Mouse (Mus musculus) cerebellum, postnatal 4 days (tissue): ENCODE data around the gene Serinc2.

Source experiments
- DNase-seq, 2 experiments: peaks; one replicate each; pipeline ENCODE4 v3.0.0; 2022; ENCODE audit warnings: low spot score in 2 of 2, mixed read lengths in 1 of 2

Gene Serinc2

DNA sequence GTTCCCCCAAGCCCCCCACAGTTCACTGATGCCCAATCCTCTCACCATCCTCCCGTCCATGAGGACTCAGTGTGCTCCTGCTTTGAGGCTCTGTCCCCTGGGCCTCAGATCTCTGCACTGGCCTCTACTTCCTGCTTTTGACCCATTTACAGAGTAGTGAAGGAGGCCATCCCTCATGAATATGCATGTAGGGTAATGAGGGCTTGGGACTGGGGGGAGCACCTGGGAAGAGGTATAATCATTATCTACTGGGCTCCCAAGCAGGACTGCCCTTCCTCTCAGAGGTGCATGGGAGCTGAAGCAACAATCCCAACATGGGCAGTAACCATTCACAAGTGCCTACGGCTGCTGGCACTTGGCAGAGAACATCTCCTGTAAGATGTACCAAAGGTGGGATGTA, at the start of gene Serinc2:
TSS of gene Serinc2 (minus strand) at position 101 of the 400 bp plus-strand sequence.
- DNase-seq = no peak

DNA sequence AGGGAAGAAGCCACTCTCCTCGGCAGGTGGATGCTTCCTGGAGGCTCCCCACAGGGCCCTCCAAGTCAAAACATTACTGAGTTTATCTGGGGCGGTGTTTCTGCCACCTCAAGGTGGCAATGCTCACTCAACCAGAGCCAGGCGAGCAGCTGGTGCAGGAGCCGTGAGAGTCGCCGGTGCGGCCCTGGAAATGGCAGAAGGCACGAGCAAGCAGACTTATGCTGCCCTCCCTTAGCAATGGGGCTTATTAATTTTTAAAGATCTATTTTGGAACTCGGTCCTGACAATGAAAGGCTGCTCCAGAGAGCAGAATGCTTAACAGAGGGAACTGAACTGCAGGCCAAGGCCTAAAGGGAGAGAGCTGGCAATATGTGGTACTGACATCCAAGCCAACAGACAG, 48.4 kb upstream of the Serinc2 start:
- peak in 1 of 2 experiments; percentile 32 for DNase-seq

DNA sequence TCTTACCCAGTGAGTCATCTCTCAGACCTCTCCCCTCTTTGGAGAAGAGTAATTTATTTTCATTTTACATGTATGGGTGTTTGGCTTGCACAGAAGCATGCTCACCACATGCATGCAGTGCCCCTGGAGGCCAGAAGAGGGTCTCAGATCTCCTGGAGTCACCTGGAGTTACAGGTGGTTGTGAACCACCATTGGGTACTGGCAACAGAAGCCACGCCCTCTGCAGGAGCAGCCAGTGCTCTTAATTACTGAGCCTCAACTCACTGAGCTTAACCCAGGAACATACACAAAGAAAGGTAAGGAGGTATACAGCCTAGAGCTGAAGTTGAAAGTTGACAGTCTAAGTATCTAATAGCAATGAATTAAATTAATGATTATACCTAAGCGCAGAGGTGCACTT, 46.4 kb upstream of the Serinc2 start:
- DNase-seq = no peak

DNA sequence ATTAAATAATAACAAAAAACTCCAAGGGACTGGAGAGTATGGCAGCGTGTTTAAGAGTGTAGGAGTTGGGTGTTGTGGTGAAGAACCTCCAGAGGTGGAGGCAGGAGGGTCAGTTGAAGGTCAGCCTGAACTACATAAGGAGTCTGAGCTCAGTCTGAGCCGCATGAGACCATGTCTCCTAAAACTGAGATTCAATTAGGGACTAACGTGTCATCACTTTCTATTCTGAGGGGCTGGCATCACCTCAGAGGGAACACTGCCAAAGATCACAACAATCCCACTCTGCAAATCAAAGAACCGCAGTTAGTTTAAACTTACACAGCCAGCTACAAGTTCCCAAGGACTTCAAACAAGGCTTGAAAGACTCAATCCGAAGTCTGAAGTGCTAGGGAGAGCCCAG, 44.6 kb upstream of the Serinc2 start:
- no peak for DNase-seq

DNA sequence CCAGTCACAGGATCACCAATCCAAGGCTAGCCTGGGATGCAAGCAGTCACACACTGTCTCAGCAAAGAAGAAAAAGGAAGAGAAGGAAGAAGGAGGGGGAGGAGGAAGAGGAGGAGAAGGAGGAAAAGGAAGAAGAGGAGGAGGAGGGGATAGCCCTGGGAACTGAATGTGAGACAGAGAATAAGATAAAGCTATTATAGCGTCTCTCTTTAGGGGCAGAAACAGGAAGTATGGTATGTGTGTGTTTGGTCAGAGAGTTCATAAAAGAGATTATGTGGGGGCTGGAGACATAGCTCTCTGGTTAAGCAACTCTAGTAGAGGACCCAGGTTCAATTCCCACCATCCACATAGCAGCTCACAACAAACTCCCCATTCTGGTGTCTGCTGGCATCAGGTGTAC, 44.2 kb upstream of the Serinc2 start:
- no peak for DNase-seq

DNA sequence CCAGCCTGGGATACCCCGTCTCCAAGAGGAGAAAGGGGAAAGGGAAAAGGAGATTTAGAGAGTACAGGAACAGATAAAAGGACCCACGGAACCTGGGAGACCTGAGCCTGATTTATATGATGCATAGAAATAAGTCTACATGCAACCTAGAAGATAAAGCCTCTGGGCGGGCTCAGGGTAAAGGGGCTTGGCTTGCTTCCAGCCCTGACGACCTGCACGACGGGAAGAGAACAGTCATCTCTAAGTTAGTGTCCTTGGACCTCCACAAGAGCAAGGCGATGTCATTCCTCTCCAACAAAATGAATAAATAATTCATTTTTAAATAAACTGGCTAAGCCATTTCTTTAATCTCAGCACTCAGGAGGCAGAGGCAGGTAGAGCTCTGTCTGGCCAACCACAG, 43.6 kb upstream of the Serinc2 start:
- DNase-seq = no peak

DNA sequence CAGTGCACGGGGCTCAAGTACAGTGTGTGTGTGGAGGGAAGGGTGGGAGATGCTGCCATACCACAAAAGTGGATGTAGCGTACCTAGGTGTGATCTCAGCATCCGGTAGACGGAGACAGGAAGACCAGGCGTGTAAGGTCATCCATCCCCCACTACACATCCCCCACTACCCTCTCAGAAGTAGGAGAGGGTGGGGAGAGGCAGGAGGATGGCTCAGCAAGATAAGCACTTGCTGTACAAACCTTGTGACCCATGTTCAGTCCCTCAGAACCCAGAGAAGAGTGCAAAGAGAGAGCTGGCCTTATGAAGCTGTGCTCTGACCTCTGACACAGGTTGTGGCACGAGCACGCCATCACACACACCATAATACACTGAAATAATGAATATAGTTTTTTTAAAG, 42.6 kb upstream of the Serinc2 start:
- DNase-seq = no peak

DNA sequence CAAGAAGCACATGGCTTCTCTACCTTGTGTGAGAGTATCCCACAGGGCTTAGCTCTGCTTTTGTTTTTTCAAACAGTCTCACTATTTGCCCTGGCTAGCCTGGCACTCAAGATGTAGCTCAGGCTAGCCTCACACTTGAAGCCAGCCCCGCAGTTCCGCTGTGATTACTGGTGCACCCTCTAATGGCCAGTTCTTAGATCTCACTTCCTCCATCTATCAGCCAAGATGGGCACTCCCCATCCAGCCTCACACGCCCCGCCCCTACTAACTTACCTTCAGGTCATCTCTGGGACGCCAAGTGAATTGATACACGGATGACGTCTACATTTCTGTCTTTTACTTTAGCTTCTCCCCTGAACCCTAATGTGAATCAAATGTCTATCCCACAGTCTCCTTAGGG, 40.6 kb upstream of the Serinc2 start:
- DNase-seq = no peak

DNA sequence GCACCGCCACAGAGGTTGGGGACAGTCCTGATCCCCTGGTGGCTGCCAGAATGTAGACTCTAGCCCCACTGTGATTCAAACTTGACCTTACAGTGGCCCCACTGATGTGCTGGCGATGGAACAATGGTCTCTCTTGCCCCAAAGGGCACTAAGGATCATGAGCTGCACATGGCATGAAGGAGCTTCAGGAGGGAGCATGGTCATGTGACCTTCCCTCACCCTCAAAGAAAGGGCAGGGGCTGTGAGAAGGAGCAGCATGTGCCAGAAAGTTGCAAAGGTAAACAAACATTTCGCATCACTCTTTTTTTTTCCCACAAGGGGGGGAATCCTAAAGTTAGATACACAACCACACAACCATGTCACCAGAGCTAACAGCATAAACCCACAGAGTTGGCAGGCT, 39.1 kb upstream of the Serinc2 start:
- no peak for DNase-seq

DNA sequence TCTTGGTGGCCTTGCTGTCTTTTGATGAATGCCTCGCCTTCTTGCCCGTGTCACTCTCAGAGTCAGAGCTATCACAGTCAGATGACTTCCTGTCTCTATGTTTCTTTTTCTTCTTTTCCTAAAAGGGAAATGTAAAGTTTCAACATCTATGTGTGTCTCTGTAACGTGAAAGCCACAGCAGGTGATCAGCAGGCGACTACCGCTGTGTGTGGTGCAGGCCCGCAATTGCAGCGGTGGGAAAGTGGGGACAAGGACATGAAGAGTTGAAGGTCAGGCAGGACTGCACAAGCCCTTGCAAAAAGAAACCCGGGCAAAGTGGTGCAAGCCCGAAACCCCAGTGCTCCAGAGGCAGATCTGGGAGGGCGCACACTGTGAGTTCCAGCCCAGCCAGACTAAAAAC, 37.7 kb upstream of the Serinc2 start:
- DNase-seq = no peak

DNA sequence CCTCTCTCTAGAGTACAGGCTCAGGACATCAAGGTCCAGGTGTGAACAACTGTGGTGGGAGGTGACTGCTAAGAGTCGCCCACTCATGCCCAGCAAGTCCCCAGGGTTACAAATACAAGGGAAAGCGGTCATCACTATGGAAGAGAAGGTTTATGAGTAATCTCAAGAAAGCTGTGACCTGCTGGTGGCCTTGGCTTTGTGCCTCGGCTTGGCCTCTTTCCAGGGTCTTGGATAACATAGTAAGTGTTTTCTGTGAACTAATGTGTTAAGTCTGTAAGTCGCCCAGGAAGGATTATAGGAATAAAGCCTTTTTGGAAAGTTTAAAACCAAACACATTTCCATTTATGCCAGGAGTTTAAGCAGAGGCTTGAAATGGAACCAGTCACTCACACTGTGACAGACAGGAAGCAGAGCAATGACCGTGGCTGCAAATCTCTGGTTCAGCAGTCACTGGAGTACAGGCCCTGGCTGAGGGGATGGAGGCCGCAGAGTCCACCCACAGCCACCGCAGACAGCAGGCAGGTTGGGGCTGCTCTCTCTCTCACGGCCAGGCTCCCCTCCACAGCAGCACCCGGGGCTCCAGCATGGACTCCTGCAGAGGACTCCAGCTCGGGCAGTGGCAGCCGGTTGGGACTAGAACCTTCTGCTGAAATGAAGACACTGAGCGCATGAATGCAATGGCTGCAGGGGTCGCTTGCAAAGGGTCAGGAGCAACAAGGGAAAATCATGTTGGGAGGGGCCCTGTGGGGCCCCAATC, 36.9 kb upstream of the Serinc2 start:
- DNase-seq = peak in 1 of 2 experiments; percentile 44

DNA sequence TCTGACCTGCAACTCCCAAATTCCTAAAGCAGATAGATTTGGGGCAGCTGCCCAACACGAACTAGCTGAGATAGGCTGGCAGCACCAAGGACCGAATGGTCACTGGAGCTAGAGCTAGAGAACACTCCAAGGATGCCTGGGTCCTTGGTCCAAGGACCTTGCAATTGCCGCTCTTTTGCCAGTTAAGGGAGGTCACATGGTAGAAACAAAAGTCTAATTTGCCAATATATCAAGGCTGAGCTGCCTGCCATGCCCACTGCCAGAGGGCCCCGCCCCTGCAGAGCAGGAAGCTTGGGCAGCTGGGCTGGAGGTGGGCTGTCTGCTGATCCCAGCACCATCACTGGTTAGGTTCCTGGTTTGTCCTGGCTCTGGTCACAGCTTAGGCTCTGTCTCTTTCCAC, 34.5 kb upstream of the Serinc2 start:
- no peak for DNase-seq

DNA sequence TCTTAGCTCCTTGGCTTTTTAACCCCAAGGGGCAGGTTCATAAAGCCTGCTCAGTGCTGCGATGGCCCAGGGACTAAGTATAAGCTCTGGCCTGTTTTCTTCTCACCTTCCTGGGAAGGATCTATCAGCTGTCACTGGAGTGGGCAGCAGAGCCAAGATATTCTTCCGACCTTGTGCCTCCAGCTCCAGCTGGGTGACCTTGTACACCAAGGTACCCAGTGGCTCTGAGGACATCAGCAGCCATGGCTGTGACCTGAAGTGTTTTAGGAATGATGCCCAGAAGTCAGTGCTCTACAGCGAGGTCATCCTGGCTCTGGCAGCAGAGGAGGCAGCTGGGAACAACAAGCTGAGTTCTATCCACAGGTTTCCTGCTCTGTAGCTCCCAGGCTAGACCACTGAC, 33.5 kb upstream of the Serinc2 start:
- no peak for DNase-seq

DNA sequence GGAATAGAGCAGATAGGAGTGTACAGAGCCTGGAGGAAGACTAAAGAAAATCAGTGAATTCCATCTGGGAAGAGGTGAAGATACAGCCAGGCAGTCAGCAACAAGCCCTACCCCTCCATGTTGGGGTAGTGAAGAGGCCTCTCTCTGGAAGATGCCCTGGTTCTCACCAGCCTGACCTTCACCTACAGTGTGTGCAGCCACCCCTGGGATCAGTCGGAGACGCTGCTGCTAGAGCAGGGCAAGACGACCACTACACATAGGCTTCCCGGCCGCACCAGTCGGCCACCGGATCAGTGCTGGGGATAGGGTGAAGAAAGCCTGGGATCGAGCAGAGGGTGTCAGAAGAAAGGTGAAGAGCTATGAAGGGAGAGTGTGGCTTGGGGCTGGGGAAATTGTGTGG, 30.2 kb upstream of the Serinc2 start:
- DNase-seq = no peak

DNA sequence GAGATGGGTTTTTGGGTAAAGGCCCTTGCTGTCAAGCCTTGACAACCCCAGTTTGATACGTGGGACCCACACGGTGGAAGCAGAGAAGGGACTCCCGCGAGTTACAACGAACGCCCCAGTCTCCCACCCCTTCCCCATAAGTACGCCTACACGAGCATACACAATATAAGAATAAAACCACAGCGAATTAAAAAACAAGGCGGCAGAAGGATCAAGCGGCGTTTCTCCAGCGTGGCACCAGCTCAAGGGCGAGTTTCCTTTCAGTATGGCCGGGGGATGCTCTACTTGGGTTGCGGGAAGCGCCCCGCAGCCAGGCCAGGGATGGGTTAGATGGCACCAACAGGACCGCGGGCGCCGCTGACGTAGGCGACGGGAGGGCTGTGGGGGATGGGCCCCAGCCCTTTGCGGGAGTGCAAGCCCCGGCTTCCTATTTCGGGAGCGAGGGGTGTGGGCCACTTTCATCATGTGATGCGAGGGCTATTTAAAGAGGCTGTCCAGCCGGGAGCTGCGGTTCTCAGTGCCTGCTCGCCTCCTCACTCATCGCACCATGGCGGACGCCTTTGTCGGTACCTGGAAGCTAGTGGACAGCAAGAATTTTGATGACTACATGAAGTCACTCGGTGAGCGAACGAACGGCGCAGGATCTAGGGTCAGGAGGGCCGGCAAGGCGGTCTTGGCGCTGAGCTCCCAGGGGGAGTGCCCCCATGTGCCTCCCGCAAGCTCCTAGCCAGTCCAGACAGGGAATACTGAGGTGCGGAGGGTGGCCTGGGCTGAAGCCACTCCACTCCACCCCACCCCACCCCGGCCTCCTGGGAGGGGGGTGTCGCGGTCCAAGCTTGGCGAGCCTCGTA, 29.5 kb upstream of the Serinc2 start, which contains the start of the genes Fabp3 and Gm10570:
TSS of gene Fabp3 (plus strand) at position 365 of the 851 bp plus-strand sequence.
TSS of gene Gm10570 (minus strand) at position 444 of the 851 bp plus-strand sequence.
- peak; percentile 41 to 45 for DNase-seq

DNA sequence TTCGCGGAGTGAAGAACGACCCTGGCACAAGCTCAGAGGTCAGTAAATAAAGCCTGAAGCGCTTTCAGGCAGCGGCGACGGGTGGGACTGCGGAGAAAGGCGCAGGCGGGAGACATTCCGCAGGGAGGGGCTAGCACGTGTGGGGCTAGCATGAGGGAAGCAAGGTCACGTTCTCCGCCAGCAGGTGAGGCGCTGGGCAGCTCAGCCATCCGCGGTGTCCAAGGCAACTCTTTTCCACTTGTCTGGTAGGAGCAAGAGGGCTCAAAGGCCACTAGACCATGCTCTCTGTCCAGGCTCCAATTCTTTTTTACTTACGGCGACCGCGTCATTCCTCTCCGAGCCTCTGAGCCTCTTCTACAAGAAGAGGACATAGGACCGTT, 28.8 kb upstream of the Serinc2 start:
- DNase-seq = peak in 1 of 2 experiments; percentile 37

DNA sequence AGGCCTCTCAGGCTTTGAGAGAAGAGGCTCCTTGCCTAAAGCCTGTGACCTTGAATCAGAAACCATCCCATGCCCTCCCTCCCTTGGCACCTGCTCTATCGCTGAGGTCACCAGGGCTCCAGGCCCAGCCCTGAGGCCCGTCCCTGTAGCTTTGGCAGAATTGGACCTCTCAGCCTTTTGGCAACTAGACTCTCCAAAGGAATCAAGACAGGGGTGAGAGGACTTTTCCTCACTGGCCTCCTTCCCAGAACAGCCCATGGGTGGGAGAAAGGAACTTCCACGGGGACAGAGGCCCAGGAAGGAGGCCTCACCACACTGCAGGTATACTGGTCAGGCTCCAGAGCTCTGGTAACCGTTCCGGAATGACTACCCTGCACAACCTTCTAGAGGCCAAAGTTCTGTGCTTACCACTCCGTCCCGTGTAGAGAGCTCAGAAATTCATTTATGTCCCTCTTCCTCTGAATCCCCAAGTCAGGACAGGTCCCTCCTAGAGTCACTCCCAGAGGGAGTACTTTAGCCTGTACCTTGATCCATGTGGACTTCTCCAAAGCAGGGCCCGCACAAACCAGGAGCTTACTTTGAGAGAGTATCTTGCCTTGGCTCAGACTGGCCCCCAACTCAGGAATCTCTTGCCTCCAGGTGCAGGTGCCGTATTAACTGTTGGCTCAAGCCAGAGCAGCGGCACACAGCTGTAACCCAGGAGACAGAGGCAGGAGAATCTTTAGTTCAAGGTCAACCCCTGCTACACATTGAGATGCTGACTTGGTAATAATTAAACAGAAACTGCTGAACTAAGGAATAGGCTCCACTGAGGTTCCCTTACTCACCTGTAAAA, 28.0 kb upstream of the Serinc2 start:
- no peak for DNase-seq

DNA sequence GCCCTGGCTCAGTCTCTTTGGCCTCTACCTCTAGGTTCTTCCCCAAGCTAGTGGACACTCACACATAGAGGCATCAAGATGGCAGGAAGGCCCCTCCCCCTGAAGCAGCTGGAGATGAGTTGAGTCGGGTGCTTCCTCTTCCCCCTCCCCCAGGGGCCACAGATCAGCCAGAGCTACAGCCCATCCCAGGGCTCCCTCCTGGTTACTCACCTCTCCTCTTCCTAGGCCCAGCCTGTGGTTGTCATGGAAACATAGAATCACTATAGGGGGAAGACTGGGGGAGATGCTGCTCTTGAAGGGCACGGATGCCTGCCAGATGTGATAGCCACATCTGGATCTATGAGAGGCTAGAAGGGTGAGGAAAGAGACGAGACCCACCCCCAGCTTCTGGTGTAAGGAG, 25.7 kb upstream of the Serinc2 start:
- DNase-seq = no peak

DNA sequence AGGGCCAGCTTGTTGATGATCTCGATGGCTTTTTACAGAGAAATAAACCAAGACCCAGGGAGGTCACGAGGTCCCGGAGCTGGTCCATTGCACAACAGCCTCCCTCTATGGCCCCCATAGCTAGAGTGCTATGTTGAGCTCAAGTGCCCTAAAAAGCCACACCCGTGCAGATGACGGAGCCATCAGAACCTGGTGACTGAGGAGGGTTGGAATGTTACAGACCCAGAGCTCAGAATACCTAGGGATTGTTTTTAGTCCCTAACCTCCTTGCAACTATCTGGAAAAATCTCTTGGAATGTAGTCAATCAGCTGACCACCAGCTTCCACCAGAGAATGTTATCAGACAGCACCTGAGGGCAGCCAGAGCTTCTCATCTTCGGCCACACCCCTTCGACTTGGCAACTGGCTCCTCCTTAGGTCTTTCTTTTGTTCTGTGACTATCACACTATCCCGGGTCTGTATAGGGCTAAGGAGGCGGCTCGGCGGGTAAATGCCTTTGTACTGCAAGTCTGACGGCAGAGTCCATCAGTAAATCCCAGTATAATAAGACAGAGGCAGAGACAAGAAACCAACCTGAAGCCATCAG, 23.4 kb upstream of the Serinc2 start:
- DNase-seq = no peak

DNA sequence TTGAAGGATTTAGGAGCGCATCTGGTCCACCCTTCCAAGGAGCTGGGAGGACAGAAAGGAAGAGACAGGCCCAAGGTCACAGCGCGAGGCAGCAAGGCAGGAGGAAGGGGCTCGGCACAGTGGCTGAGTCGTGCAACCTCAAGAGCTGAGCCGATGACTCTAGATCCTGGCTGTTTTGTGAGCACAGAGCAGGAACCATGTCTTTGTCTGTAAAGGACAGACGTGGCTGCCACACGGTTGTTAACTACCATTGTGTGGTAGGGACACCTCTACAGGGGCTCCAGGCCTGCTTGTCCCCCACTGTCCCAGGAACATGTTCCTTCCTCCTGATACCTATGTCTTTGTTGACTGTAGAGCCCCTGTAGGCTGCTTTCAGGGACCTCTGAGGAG, 20.6 kb upstream of the Serinc2 start:
- DNase-seq = no peak

DNA sequence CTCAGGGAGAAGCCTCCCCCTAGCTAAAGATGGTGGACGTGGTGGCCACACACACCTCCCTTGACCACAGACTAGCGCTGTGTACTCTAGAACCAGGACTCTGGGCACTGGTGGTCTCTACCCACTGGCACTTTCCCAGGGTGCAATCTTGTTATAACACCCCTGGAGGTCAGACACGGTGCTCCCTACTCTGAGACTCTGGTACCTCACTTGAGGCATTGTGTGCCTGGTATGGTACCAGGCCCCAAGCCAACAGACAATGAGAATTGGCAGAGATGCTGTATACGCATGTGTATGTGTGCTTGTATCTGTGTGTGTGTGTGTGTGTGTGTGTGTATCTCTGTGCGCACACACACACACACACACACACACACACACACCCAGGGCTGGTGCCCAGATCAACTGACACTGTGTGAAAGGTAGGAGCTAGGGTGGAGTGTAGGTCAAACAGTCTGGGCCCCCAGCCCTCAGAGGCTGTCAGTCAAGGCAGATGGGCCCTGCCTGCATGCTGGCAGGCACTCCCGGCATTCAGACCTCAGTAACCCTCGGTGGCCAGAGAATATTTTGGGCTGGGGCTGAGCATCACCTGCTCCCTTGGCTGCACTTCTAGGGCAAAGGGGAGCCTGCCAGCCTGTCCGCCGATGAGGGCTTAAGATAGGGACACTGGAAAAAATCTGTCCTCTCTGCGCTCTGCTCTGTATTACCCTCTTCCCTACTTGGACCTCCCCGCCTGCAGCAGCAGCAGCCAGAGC, 20.0 kb upstream of the Serinc2 start:
- DNase-seq = peak in 1 of 2 experiments; percentile 47
